Mouse (Mus musculus) cerebellum, adult 2 months (tissue): ENCODE measurements around the gene Xylb.

Experiments
- CTCF ChIP-seq: fragments of 200-500 bp; IDR thresholded peaks from 2 replicates; pipeline ENCODE4 v1.5.1; 2011; ENCODE audit warnings: low read depth, mild to moderate bottlenecking, control low read depth, low read length, moderate library complexity, borderline replicate concordance; ENCODE audit not compliant: insufficient read depth
- POLR2A ChIP-seq: fragments of 200-500 bp; IDR thresholded peaks from 2 replicates; pipeline ENCODE4 v1.6.1; 2011; ENCODE audit warnings: low read length, control low read depth, borderline replicate concordance; ENCODE audit not compliant: insufficient read depth

DNA sequence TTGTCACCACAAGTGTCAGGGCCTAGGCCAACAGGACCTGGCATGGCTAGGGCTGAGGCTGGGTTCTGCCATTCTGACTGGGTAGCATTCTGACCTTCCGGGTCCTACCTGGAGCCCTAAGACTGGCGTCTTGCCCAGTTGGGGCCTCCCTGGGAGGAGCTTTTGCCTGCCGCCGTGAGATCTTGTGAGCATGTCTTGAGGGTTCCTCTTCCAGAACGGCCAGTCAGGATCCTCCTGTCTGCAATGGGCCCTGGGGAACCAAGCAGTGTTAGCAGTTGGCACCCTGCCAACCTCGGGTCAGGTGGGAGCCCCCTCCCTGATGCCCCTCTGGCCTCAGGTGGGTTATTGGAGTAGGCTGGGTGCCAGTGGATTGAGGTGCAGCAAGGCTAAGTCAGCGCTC, 69.3 kb downstream of the Xylb start:
- TF ChIP-seq POLR2A (no peak), CTCF (no peak)
